Mouse (Mus musculus) thymus, adult 2 months (tissue): ENCODE measurements around the gene Tmem211. TPM values are rescaled to one million over a fixed set of nuclear protein-coding genes. Genes with fewer than 3 reads are reported as not detected.

Source experiments
- DNase-seq: peaks from one replicate; pipeline ENCODE4 v3.0.0; 2021
- H3K27ac ChIP-seq: fragments of 200-500 bp; 2 replicates; pipeline ENCODE4 v1.5.1; 2012; ENCODE audit warnings: low read length, control low read depth; ENCODE audit not compliant: control insufficient read depth, insufficient read depth
- H3K27me3 ChIP-seq: fragments of 200-500 bp; 2 replicates; pipeline ENCODE4 v1.6.1; 2012; ENCODE audit warnings: mild to moderate bottlenecking, low read length, moderate library complexity, mixed read lengths; ENCODE audit not compliant: control insufficient read depth, insufficient read depth
- H3K36me3 ChIP-seq: fragments of 200-500 bp; 2 replicates; pipeline ENCODE4 v1.6.1; 2012; ENCODE audit warnings: mild to moderate bottlenecking, low read length, moderate library complexity; ENCODE audit not compliant: control insufficient read depth, insufficient read depth
- H3K4me1 ChIP-seq: fragments of 200-500 bp; replicated peaks from 2 replicates; pipeline ENCODE4 v1.6.1; 2012; ENCODE audit warnings: low read length; ENCODE audit not compliant: control insufficient read depth, insufficient read depth
- H3K4me3 ChIP-seq: fragments of 200-500 bp; 2 replicates; pipeline ENCODE4 v1.5.1; 2012; ENCODE audit warnings: mild to moderate bottlenecking, low read length, control low read depth, moderate library complexity; ENCODE audit not compliant: control insufficient read depth, insufficient read depth
- CTCF ChIP-seq: fragments of 200-500 bp; IDR thresholded peaks from 2 replicates; pipeline ENCODE4 v1.5.1; 2012; ENCODE audit warnings: mild to moderate bottlenecking, control low read depth, low read length, moderate library complexity, borderline replicate concordance; ENCODE audit not compliant: control insufficient read depth, poor library complexity, insufficient read depth; ENCODE audit errors: extremely low read depth
- POLR2A ChIP-seq: fragments of 200-500 bp; IDR thresholded peaks from 2 replicates; pipeline ENCODE4 v1.6.1; 2012; ENCODE audit warnings: mild to moderate bottlenecking, low read length, control low read depth, moderate library complexity; ENCODE audit not compliant: control insufficient read depth, poor library complexity, insufficient read depth; ENCODE audit errors: extremely low read depth
- WGBS: fragments of 180-500 bp; shearing (Covaris S2); methylation state at CpG from one replicate; pipeline ENCODE4 v1.1.7; 2018; 5-methylcytosine and 5-hydroxymethylcytosine counted together
- polyA plus RNA-seq: library from polyadenylated mRNA; depleted of rRNA; stranded (reverse); fragments of >200 nt; gene quantifications from 2 replicates; pipeline ENCODE4 v1.2.3, GENCODE M21; 2012; rRNA removed

The Tmem211 gene
- polyA plus RNA-seq, 1 experiment, result not detected

GRCm38 (mm10) chr5:113283726-113284125, 57.0 kb downstream of the Tmem211 start:
- 10% methylated on average over 2 of the region's 2 CpGs for WGBS
- no peak for DNase-seq
- no peak for TF ChIP-seq CTCF
- TF ChIP-seq POLR2A, result no peak
- no peak overlapping the region for H3K27ac ChIP-seq
- H3K36me3 ChIP-seq, result no peaks in the 10 kb centered on the region
- H3K4me3 ChIP-seq, result no peak overlapping the region
- H3K4me1 ChIP-seq, result no peaks in the 10 kb centered on the region
- H3K27me3 ChIP-seq, result no peaks in the 10 kb centered on the region

DNA sequence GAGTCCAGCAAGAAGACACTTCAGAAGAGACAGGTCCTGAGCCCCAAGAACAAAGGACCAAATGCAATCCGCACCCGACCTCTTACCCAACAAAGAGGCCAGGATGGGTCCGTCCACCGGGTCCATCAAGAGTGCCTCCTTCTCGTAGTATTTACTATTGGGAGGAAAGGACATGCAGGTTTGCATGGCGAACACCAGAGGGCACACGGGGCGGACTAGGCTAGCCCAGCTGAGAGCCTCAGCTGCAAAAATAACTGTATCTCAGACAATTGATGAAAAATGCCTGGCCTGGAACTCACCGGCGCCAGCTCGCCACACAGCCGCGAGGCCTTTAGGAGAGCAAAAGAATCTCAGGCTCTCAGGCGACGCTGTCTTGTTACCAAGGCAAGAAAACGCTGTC, 58.8 kb downstream of the Tmem211 start:
- H3K27ac ChIP-seq, result no peak overlapping the region
- H3K27me3 ChIP-seq, result no peaks in the 10 kb centered on the region
- 91% methylated on average over 16 of the region's 16 CpGs for WGBS

GRCm38 (mm10) chr5:113286048-113286447, 59.3 kb downstream of the Tmem211 start:
- 88% methylated on average over 11 of the region's 11 CpGs for WGBS
- TF ChIP-seq POLR2A (no peak), CTCF (no peak)
- Histone ChIP-seq H3K27me3 (no peaks in the 10 kb centered on the region), H3K36me3 (no peaks in the 10 kb centered on the region), H3K4me1 (no peaks in the 10 kb centered on the region), H3K27ac (no peak overlapping the region), H3K4me3 (no peak overlapping the region)
- DNase-seq, result no peak

More for the DNA sequence above, 58.8 kb downstream of the Tmem211 start:
- Histone ChIP-seq H3K36me3 (no peaks in the 10 kb centered on the region), H3K4me3 (no peak overlapping the region), H3K4me1 (no peaks in the 10 kb centered on the region)
- no peak for DNase-seq
- TF ChIP-seq POLR2A, result no peak
- no peak for TF ChIP-seq CTCF

- no peaks in the 10 kb centered on the region for H3K27me3 ChIP-seq
- peak; percentile 45 for DNase-seq
- H3K4me1 ChIP-seq, result no peaks in the 10 kb centered on the region
These were observed 60.1 kb downstream of the Tmem211 start for GRCm38 (mm10) chr5:113286591-113287520.

GRCm38 (mm10) chr5:113287762-113288161, 61.1 kb downstream of the Tmem211 start:
- no peak for TF ChIP-seq CTCF
- TF ChIP-seq POLR2A, result no peak
- no peak overlapping the region for H3K27ac ChIP-seq
- H3K4me1 ChIP-seq, result no peaks in the 10 kb centered on the region
- no peaks in the 10 kb centered on the region for H3K36me3 ChIP-seq
- no peaks in the 10 kb centered on the region for H3K27me3 ChIP-seq
- no peak for DNase-seq
- WGBS, result 89% methylated on average over 5 of the region's 5 CpGs
- H3K4me3 ChIP-seq, result no peak overlapping the region

More at GRCm38 (mm10) chr5:113286591-113287520, 60.1 kb downstream of the Tmem211 start:
- H3K27ac ChIP-seq, result no peak overlapping the region
- WGBS, result 65% methylated on average over 57 of the region's 60 CpGs
- no peak for TF ChIP-seq POLR2A
- peak; percentile 36; the same call in 1 of the 2 replicates for TF ChIP-seq CTCF
- H3K36me3 ChIP-seq, result no peaks in the 10 kb centered on the region
- H3K4me3 ChIP-seq, result no peak overlapping the region

DNA sequence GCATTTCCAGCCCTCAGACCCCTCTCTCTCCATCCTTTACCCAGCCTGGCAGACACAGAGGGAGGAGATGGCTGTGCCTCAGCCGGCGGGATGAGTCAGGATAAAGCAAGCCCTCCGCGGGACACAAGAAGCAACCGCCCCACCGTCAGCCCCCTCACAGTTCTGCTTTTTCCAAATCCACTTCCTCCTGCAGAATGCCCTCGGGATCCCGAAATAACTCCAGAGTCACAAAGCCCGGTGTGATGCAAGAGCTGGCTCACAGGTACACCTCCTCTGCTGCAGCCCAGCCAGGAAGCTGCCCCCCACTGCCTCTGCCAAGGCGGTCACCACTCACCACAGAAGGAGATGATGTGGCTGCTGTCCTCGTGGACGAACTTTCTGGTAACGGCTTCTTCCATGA, 61.8 kb downstream of the Tmem211 start:
- no peak for DNase-seq
- Histone ChIP-seq H3K27me3 (no peaks in the 10 kb centered on the region), H3K27ac (no peak overlapping the region), H3K36me3 (no peaks in the 10 kb centered on the region), H3K4me3 (no peak overlapping the region), H3K4me1 (no peaks in the 10 kb centered on the region)
- TF ChIP-seq CTCF (no peak), POLR2A (no peak)
- 3% methylated on average over 13 of the region's 13 CpGs for WGBS

Other genes with a start within 250 kb of the Tmem211 start
- 9.2 and 10.0 TPM in 2 replicates for gene Grk3, start 211.1 kb upstream of the Tmem211 start, polyA plus RNA-seq
- gene Crybb2, start 156.8 kb upstream of the Tmem211 start, polyA plus RNA-seq, result 0.20 TPM in 1 of 2 replicates, not detected in the other
- gene Crybb3, start 145.3 kb upstream of the Tmem211 start, polyA plus RNA-seq, result 2.3 and 4.8 TPM in 2 replicates
- gene 2900026A02Rik, start 5.7 kb upstream of the Tmem211 start, polyA plus RNA-seq, result 6.9 and 7.8 TPM in 2 replicates
- gene Sgsm1, start 83.9 kb downstream of the Tmem211 start, polyA plus RNA-seq, result 0.71 and 1.0 TPM in 2 replicates
- gene Aym1, start 130.4 kb downstream of the Tmem211 start, polyA plus RNA-seq, result not detected in 2 replicates